Mouse (Mus musculus) hindbrain, embryonic 12.5 days (tissue): Measurements from ENCODE around the gene Pik3c2a. TPM values are rescaled to one million over a fixed set of nuclear protein-coding genes. Genes with fewer than 3 reads are reported as not detected.

Experiments used
- ATAC-seq: fragments of 200-750 bp; cut with Nextera tagmentation; 2 replicates; pipeline ENCODE4 v1.8.0; 2017; ENCODE audit warnings: moderate TSS enrichment; ENCODE audit not compliant: low FRiP score
- H3K27ac ChIP-seq: fragments of 300-500 bp; sonication (generic); 2 replicates; pipeline ENCODE4 v1.5.1; 2016; ENCODE audit warnings: mild to moderate bottlenecking
- H3K27me3 ChIP-seq: fragments of 300-500 bp; sonication (generic); 2 replicates; pipeline ENCODE4 v1.6.1; 2016; ENCODE audit warnings: mild to moderate bottlenecking
- H3K36me3 ChIP-seq: fragments of 300-500 bp; sonication (generic); 2 replicates; pipeline ENCODE4 v1.6.1; 2016; ENCODE audit warnings: mild to moderate bottlenecking
- H3K4me1 ChIP-seq: fragments of 300-500 bp; sonication (generic); 2 replicates; pipeline ENCODE4 v1.6.1; 2016
- H3K4me2 ChIP-seq: fragments of 300-500 bp; sonication (generic); replicated peaks from 2 replicates; pipeline ENCODE4 v1.6.1; 2016; ENCODE audit warnings: mild to moderate bottlenecking
- H3K4me3 ChIP-seq: fragments of 300-500 bp; sonication (generic); 2 replicates; pipeline ENCODE4 v1.5.1; 2016; ENCODE audit warnings: mild to moderate bottlenecking
- H3K9ac ChIP-seq: fragments of 300-500 bp; sonication (generic); 2 replicates; pipeline ENCODE4 v1.6.1; 2016; ENCODE audit warnings: mild to moderate bottlenecking, moderate library complexity
- H3K9me3 ChIP-seq: fragments of 300-500 bp; sonication (generic); replicated peaks from 2 replicates; pipeline ENCODE4 v1.6.1; 2016; ENCODE audit warnings: mild to moderate bottlenecking
- WGBS: fragments of 180-500 bp; shearing (Covaris S2); methylation state at CpG from one replicate; pipeline ENCODE4 v1.1.7; 2016; 5-methylcytosine and 5-hydroxymethylcytosine counted together
- polyA plus RNA-seq: library from polyadenylated mRNA; unstranded; fragments of >200 nt; fragmentation: Nextera tagmentation; extraction: Ambion mirVana; gene quantifications from 2 replicates; pipeline ENCODE4 v1.2.1, GENCODE M21; 2016

Pik3c2a gene
- polyA plus RNA-seq, 1 experiment from 2014 or later = 27.9 TPM

DNA sequence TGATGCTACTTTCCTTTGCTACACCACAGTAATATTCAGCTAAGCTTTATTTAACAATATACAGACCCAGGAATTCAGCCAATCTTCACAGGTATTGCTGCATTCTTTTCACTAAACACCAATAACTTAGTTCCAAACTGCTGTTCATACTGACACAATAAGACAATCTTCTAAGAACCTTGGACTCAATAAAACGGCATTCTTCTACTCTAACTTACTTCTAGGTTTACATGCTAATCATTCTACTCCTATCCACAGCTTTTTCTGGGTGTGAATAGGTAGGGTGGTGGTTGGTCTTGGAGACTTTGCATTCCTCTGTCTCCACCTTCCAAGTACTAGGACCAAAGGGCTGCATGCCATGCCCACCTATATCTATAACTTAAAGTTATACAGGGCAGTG is 69.0 kb downstream of the Pik3c2a start:
- peaks cover 24% of the 10 kb centered on the region for H3K36me3 ChIP-seq
- H3K27me3 ChIP-seq = no peaks in the 10 kb centered on the region
- no peak overlapping the region for H3K9ac ChIP-seq
- H3K4me1 ChIP-seq = no peaks in the 10 kb centered on the region
- ATAC-seq = no peak
- H3K27ac ChIP-seq = no peak overlapping the region
- no peak overlapping the region for H3K4me3 ChIP-seq
- H3K9me3 ChIP-seq = no peaks in the 10 kb centered on the region
- no peak overlapping the region for H3K4me2 ChIP-seq
- 92% methylated on average over 1 of the region's 1 CpGs for WGBS

DNA sequence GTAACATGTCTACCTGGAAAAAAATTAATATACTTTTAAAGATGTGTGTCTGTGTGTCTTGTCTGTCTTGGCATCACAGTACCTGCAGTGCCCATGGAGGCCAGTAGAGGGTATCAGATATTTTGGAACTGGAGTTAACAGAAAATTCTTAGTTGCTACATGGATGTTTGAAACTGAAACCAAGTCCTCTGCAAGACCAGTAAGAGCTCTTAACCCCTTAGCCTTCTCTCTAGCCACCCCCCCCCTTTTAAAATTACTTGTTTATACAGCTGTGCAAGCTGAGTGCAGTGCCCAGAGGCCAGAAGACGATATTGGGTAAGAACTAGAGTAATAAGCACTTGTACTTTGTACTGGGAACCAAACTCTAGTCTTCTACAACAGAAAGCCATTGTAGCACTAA is 107.0 kb downstream of the Pik3c2a start:
- no peak for ATAC-seq
- Histone ChIP-seq H3K27me3 (no peaks in the 10 kb centered on the region), H3K4me3 (no peak overlapping the region), H3K4me2 (no peak overlapping the region), H3K27ac (no peak overlapping the region), H3K4me1 (peaks cover 13% of the 10 kb centered on the region), H3K36me3 (peaks cover 31% of the 10 kb centered on the region), H3K9ac (no peak overlapping the region), H3K9me3 (no peaks in the 10 kb centered on the region)
- WGBS = 74% methylated on average over 1 of the region's 1 CpGs

DNA sequence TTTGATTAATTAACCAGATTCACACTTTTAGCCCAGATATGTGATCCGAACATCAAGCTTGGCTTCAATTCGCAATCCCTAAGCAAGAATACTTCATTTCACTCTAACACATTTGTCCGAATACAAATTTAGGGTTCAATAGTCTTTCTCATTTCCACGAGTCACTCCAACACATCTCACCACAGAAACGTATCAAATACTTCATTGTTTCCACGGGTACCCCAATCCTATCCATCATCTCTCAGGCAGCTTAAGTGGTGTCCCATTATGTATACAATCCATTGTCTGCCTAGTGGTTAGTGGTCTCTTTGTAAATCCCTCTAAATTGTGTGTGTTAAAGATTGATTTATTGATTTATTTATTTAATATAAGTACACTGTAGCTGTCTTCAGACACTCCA is 108.1 kb downstream of the Pik3c2a start:
- no peak overlapping the region for H3K4me3 ChIP-seq
- H3K36me3 ChIP-seq = peaks cover 35% of the 10 kb centered on the region
- WGBS = 73% methylated on average over 6 of the region's 6 CpGs
- H3K4me2 ChIP-seq = peak overlapping the region; percentile 68; the same call in 1 of the 2 replicates
- no peak overlapping the region for H3K9ac ChIP-seq
- no peaks in the 10 kb centered on the region for H3K27me3 ChIP-seq
- no peak for ATAC-seq
- peaks cover 13% of the 10 kb centered on the region for H3K4me1 ChIP-seq
- no peaks in the 10 kb centered on the region for H3K9me3 ChIP-seq
- no peak overlapping the region for H3K27ac ChIP-seq

GRCm38 (mm10) chr7:116334669-116335038 is 108.6 kb downstream of the Pik3c2a start:
- 22% methylated on average over 8 of the region's 8 CpGs for WGBS
- no peaks in the 10 kb centered on the region for H3K9me3 ChIP-seq
- no peaks in the 10 kb centered on the region for H3K27me3 ChIP-seq
- H3K27ac ChIP-seq = peak overlapping the region; percentile 49; the same call in 1 of the 2 replicates
- peak overlapping the region; percentile 63 for H3K4me3 ChIP-seq
- ATAC-seq = no peak
- peaks cover 13% of the 10 kb centered on the region for H3K4me1 ChIP-seq
- peak overlapping the region; percentile 88 for H3K9ac ChIP-seq
- H3K36me3 ChIP-seq = peaks cover 35% of the 10 kb centered on the region
- peak overlapping the region; percentile 68 for H3K4me2 ChIP-seq

GRCm38 (mm10) chr7:116333713-116334668 is 109.3 kb downstream of the Pik3c2a start, which contains the start of gene Rps13:
Gene Rps13, minus strand, starts transcription at chr7:116334195.
- H3K27me3 ChIP-seq = no peaks in the 10 kb centered on the region
- peaks cover 34% of the 10 kb centered on the region for H3K36me3 ChIP-seq
- peaks cover 13% of the 10 kb centered on the region for H3K4me1 ChIP-seq
- peak within 1 kb of the TSS; percentile 73 for H3K4me2 ChIP-seq
- peak within 1 kb of the TSS; percentile 79 for H3K27ac ChIP-seq
- ATAC-seq = peak; percentile 99
- WGBS = under 1% methylated on average over 78 of the region's 78 CpGs
- peak within 1 kb of the TSS; percentile 63 for H3K4me3 ChIP-seq
- H3K9ac ChIP-seq = peak within 1 kb of the TSS; percentile 88
- no peaks in the 10 kb centered on the region for H3K9me3 ChIP-seq

DNA sequence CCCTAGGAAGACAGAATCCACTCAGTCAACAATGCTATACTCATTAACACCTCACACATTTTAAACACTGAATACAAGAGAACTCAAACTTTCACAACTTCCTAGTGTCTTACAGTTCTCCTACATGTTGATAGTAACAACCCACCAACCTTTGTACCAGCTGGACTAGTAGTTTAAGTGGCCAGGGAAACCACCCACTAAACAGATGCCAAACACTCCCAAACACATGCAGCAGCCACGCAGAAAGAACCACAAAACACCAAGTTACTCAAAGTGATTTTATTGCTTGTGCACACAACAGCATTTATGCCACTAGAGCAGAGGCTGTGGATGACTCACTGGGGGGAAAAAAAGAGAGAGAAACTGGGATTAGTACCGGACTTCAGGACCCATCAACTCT is 112.0 kb downstream of the Pik3c2a start:
- Histone ChIP-seq H3K4me1 (peaks cover 13% of the 10 kb centered on the region), H3K4me3 (no peak overlapping the region), H3K36me3 (peaks cover 35% of the 10 kb centered on the region), H3K27me3 (no peaks in the 10 kb centered on the region), H3K27ac (no peak overlapping the region), H3K9me3 (no peaks in the 10 kb centered on the region), H3K4me2 (no peak overlapping the region), H3K9ac (no peak overlapping the region)
- WGBS = 95% methylated on average over 2 of the region's 2 CpGs
- no peak for ATAC-seq

DNA sequence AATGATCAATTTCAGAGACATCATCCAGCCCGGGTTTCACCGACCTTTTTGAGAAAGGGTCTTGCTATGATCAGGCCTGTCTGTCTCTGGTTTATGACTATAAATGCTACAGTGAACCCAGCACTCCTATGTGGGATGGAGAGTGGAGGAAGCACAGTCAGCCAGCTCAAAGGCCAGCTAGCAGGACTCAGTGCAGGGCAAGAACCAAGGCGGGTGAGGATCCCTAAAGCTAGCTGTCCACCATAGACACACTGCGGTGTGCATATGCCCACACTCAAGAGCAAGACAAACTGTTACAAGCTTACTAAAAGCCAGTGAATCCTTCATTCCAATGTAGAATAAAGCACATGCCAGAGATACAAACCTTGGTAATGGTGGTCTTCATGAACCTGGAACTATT is 113.4 kb downstream of the Pik3c2a start:
- Histone ChIP-seq H3K27ac (no peak overlapping the region), H3K4me3 (no peak overlapping the region), H3K9me3 (no peaks in the 10 kb centered on the region), H3K4me1 (peaks cover 13% of the 10 kb centered on the region), H3K9ac (no peak overlapping the region), H3K4me2 (no peak overlapping the region), H3K36me3 (peaks cover 35% of the 10 kb centered on the region), H3K27me3 (no peaks in the 10 kb centered on the region)
- no peak for ATAC-seq
- WGBS = 94% methylated on average over 4 of the region's 4 CpGs

DNA sequence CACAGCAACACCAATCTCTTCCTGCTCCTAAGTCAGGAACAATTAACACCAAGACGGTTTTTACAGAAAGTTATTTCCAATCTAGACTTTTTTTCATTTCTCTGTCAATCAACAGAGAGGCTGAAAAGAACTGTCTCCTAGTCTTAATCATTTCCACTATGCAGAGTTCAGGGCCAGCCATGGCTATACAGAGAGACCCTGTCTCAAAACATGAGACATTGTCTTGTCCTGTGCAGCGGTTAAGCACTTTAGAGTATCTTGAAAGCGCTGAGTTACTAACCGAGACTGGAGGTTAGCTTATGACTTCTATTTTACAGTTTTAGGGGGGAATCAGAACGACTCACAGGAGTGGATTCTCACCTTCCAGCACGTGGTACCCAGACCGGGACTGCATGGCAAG is 114.5 kb downstream of the Pik3c2a start:
- Histone ChIP-seq H3K4me3 (no peak overlapping the region), H3K27me3 (no peaks in the 10 kb centered on the region), H3K4me2 (no peak overlapping the region), H3K9ac (no peak overlapping the region), H3K9me3 (no peaks in the 10 kb centered on the region), H3K27ac (no peak overlapping the region), H3K4me1 (peaks cover 10% of the 10 kb centered on the region), H3K36me3 (peaks cover 35% of the 10 kb centered on the region)
- 73% methylated on average over 7 of the region's 7 CpGs for WGBS
- no peak for ATAC-seq

- no peak overlapping the region for H3K4me3 ChIP-seq
- no peak overlapping the region for H3K4me2 ChIP-seq
- 93% methylated on average over 5 of the region's 5 CpGs for WGBS
- ATAC-seq = no peak
- H3K27me3 ChIP-seq = no peaks in the 10 kb centered on the region
- no peak overlapping the region for H3K9ac ChIP-seq
- H3K9me3 ChIP-seq = no peaks in the 10 kb centered on the region
- H3K27ac ChIP-seq = no peak overlapping the region
- peaks cover 35% of the 10 kb centered on the region for H3K36me3 ChIP-seq
- peaks cover 7% of the 10 kb centered on the region for H3K4me1 ChIP-seq
Measured at GRCm38 (mm10) chr7:116327901-116328300, 115.3 kb downstream of the Pik3c2a start.

- Histone ChIP-seq H3K9me3 (no peaks in the 10 kb centered on the region), H3K9ac (no peak overlapping the region), H3K27me3 (no peaks in the 10 kb centered on the region), H3K4me3 (no peak overlapping the region), H3K4me1 (no peaks in the 10 kb centered on the region), H3K27ac (no peak overlapping the region), H3K36me3 (no peaks in the 10 kb centered on the region), H3K4me2 (no peak overlapping the region)
- ATAC-seq = no peak
- 33% methylated on average over 10 of the region's 10 CpGs for WGBS
Measured at GRCm38 (mm10) chr7:116323331-116323964, 119.8 kb downstream of the Pik3c2a start.

- Histone ChIP-seq H3K9me3 (no peaks in the 10 kb centered on the region), H3K9ac (no peak overlapping the region), H3K4me2 (peak overlapping the region; percentile 11; the same call in 1 of the 2 replicates), H3K4me3 (no peak overlapping the region), H3K36me3 (no peaks in the 10 kb centered on the region), H3K27ac (no peak overlapping the region), H3K4me1 (peaks cover 24% of the 10 kb centered on the region), H3K27me3 (peaks cover 26% of the 10 kb centered on the region)
- no peak for ATAC-seq
- WGBS = 12% methylated on average over 9 of the region's 9 CpGs
Measured at GRCm38 (mm10) chr7:116309456-116309855, 133.8 kb downstream of the Pik3c2a start.

DNA sequence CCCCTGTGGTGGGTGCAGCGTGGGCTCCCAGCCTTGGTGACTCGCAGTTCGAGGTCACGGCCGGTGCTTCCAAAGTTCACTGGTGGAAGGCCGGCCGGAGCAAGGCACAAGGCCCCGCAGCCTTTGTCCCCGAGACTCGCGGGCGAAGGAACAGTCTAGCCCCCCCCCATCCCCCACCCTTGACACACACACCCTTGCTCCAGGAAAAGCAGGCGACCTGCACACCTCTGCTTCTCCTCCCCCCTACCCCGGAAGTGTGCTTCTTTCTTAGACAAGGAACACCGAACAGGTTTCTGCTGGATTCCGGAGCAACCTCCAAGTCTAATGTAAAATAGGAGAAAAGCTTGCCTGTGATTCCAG is 134.6 kb downstream of the Pik3c2a start:
- H3K27me3 ChIP-seq = peaks cover 26% of the 10 kb centered on the region
- peak overlapping the region; percentile 71 for H3K9ac ChIP-seq
- peak overlapping the region; percentile 78 for H3K4me3 ChIP-seq
- no peak overlapping the region for H3K27ac ChIP-seq
- H3K4me1 ChIP-seq = peaks cover 24% of the 10 kb centered on the region
- ATAC-seq = peak; percentile 24; the same call in 1 of the 2 replicates
- 2% methylated on average over 16 of the region's 16 CpGs for WGBS
- H3K9me3 ChIP-seq = no peaks in the 10 kb centered on the region
- H3K4me2 ChIP-seq = peak overlapping the region; percentile 100
- no peaks in the 10 kb centered on the region for H3K36me3 ChIP-seq
